Mouse (Mus musculus) myocyte (in vitro differentiated cells): ENCODE data around the gene Ttc23l.

ENCODE experiments used
- CEBPB ChIP-seq: IDR thresholded peaks from 2 replicates; pipeline ENCODE4 v1.6.1; 2011; ENCODE audit warnings: mild to moderate bottlenecking, moderate library complexity; ENCODE audit not compliant: poor library complexity, insufficient read depth, severe bottlenecking
- E2F4 ChIP-seq: IDR thresholded peaks from one replicate; pipeline ENCODE4 v1.6.1; 2011; ENCODE audit warnings: mild to moderate bottlenecking, control low read depth, moderate library complexity; ENCODE audit not compliant: insufficient read depth
- MAX ChIP-seq: IDR thresholded peaks from one replicate; pipeline ENCODE4 v1.6.1; 2011; ENCODE audit warnings: low read depth, mild to moderate bottlenecking, control low read depth
- MYOD1 ChIP-seq, 3 experiments: IDR thresholded peaks; one replicate each; pipeline ENCODE4 v1.6.1; 2011; ENCODE audit warnings: control low read depth in 2 of 3, low read depth in 2 of 3, mild to moderate bottlenecking in 2 of 3, moderate library complexity in 1 of 3; ENCODE audit not compliant: insufficient read length in 2 of 3, control insufficient read depth in 1 of 3
- MYOG ChIP-seq, 3 experiments: IDR thresholded peaks; one replicate each; pipeline ENCODE4 v1.6.1; 2011; ENCODE audit warnings: control low read depth in 2 of 3, low read depth in 2 of 3, mild to moderate bottlenecking in 2 of 3; ENCODE audit not compliant: insufficient read length in 2 of 3, control insufficient read depth in 1 of 3, insufficient read depth in 1 of 3
- POLR2A ChIP-seq: IDR thresholded peaks from one replicate; pipeline ENCODE4 v1.6.1; 2011; ENCODE audit warnings: low read depth, mild to moderate bottlenecking, control low read depth, moderate library complexity; ENCODE audit not compliant: insufficient read length
- POLR2AphosphoS2 ChIP-seq: IDR thresholded peaks from one replicate; pipeline ENCODE4 v1.6.1; 2011; ENCODE audit warnings: low read depth, control low read depth; ENCODE audit not compliant: insufficient read length
- TCF12 ChIP-seq: IDR thresholded peaks from one replicate; pipeline ENCODE4 v1.6.1; 2011; ENCODE audit warnings: mild to moderate bottlenecking, control low read depth; ENCODE audit not compliant: poor library complexity, insufficient read depth, severe bottlenecking
- TCF3 ChIP-seq: IDR thresholded peaks from one replicate; pipeline ENCODE4 v1.6.1; 2011; ENCODE audit warnings: low read depth, control low read depth; ENCODE audit not compliant: insufficient read length
- USF1 ChIP-seq: IDR thresholded peaks from one replicate; pipeline ENCODE4 v1.6.1; 2011; ENCODE audit warnings: low read depth, mild to moderate bottlenecking, control low read depth, moderate library complexity

DNA sequence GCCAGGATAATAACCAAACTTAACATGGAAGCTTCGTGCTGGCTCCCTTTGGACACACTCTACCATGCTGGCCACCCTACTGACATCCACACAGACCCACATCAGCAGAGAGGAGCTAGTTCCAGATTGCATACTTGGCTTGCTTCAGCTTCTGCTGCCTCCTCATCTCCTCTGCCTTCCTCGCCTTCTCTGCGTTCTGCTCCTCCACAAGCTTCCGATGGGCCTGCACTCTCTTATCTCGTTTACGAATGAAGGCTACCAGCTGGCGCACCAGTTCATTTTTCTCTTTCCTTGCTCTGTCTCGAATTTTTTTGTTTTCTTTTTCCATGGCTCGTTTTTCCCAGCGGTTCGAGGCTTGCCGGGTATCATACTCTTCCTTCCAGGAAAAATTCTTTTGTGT, 97.5 kb downstream of the Ttc23l start:
- TF ChIP-seq POLR2A (no peak), USF1 (no peak), POLR2AphosphoS2 (no peak), TCF3 (no peak), TCF12 (no peak), MAX (no peak), MYOD1 (IDR thresholded peaks at IDR 0.05; ENCODE audit: control insufficient read depth in 1 of 3, insufficient read length in 2 of 3, low read depth in 2 of 3) (no peak), E2F4 (no peak), CEBPB (no peak), MYOG (IDR thresholded peaks at IDR 0.05; ENCODE audit: control insufficient read depth in 1 of 3, insufficient read depth in 1 of 3, insufficient read length in 2 of 3, low read depth in 2 of 3) (no peak)
